Mouse (Mus musculus): ENCODE data around the gene Psmd2. TPM values are rescaled to one million over a fixed set of nuclear protein-coding genes. Genes with fewer than 3 reads are reported as not detected.
A peak's percentile ranks its signal among the peaks of the same experiment; 100 is the strongest.

Gene Psmd2
- total RNA-seq, 2 experiments from 2014 or later = 208 to 213 TPM

DNA sequence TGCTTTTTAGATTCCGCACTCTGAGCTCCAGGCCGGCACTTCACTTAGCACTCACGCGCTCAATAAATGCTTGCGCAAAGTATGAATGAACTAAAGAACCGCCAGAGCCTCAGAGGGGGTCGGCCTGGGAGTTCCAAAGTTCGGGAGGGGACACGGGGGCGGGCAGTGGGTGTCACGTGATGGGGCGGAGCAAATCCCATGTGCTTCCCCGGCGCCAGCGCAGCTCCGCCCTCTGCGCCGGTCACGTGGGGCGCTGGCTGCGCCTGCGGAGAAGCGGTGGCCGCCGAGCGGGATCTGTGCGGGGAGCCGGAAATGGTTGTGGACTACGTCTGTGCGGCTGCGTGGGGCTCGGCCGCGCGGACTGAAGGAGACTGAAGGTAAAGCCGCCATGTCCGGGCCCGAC is 21.0 kb downstream of the Psmd2 start:
- no peak for TF ChIP-seq CTCF (conservative IDR thresholded peaks at IDR 0.05)
- DNase-seq (ENCODE audit: low spot score in 2 of 2) = peak; percentile 95 to 96
- peak overlapping the region; percentile 86 for H3K27ac ChIP-seq

DNA sequence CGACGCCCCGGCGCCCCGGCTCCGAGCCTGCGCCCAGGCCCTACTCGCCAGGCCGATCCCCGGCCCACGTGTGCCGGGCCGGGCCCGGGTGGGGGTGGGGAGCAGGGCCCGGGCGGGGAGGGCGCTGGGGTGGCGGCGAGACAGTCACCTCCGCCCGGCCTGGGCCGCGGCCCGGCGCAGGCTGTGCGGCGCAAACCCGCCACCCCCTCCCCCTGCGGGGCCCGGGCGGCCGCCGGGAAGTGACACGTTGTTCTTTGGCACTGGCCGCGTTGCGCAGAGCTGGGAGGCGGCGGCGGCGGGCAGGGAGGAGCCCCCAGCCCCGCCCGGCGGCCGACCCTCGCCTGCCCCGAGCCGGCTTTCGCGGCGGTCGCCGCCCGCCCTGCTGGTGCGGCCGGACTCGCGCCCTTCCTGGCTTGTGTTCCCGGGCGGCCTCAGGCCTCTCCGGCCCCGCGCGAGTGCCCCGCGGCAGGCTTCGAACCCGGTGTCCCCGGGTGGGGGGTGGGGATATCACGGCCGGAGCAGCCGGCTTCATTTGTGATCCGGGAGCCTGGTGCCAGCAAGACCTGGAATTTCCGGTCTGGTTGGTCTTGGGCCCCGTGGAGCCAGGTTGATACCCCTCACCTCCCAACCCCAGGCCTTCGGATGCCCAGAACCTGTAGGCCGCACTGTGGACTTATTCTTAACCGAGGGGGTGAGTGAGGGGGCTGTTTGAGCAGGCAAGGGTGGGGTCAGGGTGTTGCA is 21.7 kb downstream of the Psmd2 start:
- no peak for DNase-seq (ENCODE audit: low spot score in 2 of 2)
- H3K4me3 ChIP-seq = peak overlapping the region; percentile 84
- H3K27ac ChIP-seq = peak overlapping the region; percentile 86
- TF ChIP-seq CTCF (conservative IDR thresholded peaks at IDR 0.05) = no peak

More for the DNA sequence above, 21.0 kb downstream of the Psmd2 start:
- peak overlapping the region; percentile 84 for H3K4me3 ChIP-seq

DNA sequence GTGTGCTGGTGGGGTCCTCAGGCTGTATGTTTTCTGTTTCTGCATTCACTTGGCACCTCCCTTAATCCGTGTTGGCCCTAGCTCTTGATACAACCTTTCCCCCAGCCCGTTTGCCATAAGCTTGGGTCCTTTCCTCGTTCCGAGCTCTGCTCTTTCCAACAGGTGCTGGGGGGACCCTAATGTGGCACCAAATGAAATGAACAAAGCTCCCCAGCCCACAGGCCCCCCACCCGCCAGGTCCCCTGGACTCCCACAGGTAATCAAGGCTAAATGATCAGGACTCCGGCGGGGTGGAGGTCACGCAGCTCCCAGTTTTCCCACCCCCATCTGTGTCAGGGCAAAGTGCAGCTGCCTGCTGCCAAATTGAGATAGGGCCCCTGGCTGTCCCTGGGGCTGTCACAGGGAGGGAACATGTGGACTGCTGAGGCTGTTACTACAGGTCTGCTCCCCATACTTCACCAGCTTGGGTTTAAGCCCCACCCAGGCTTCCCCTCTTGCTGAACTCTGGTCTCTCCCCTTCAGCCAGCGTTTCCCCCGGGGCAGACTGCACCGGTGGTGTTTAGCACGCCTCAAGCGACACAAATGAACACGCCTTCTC is 22.4 kb downstream of the Psmd2 start:
- TF ChIP-seq CTCF (conservative IDR thresholded peaks at IDR 0.05) = no peak
- peak overlapping the region; percentile 84 for H3K4me3 ChIP-seq
- no peak for DNase-seq (ENCODE audit: low spot score in 2 of 2)
- H3K27ac ChIP-seq = peak overlapping the region; percentile 86

DNA sequence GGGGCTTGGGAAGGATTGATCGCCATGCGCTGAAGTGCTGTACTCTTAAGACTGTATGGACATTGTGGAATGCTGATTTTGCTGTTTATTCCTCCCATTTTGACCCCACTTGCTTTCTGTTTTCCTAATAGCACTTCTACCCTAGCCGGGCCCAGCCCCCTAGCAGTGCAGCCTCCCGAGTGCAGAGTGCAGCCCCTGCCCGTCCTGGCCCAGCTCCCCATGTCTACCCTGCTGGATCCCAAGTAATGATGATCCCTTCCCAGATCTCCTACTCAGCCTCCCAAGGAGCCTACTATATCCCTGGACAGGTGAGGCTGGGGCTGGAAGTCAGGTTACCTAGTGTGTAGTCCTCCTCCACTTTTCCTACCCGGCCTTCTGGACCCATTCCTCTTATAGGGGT is 23.8 kb downstream of the Psmd2 start:
- no peak overlapping the region for H3K4me3 ChIP-seq
- TF ChIP-seq CTCF (conservative IDR thresholded peaks at IDR 0.05) = no peak
- DNase-seq (ENCODE audit: low spot score in 2 of 2) = no peak

DNA sequence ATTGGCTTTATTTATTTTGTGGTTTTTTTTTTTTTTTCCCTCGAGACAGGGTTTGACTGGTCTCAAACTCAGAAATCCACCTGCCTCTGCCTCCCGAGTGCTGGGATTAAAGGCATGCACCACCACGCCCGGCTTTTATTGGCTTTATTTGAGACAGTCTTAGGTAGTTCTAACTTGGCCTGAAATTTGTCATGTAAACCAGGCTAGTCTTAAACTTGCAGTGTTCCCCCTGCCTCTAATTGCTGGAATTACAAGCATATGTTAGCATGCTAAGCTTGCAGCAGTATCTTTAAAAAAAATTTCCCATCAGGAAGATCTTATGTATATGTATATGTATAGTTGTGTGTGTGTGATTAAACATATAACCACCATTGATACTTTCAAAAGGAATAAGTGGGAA is 25.2 kb downstream of the Psmd2 start:
- no peak for DNase-seq (ENCODE audit: low spot score in 2 of 2)
- H3K4me3 ChIP-seq = no peak overlapping the region
- H3K27ac ChIP-seq = no peak overlapping the region
- TF ChIP-seq CTCF (conservative IDR thresholded peaks at IDR 0.05) = peak; percentile 27; the same call in 1 of the 2 replicates

More for the DNA sequence above, 23.8 kb downstream of the Psmd2 start:
- H3K27ac ChIP-seq = no peak overlapping the region

DNA sequence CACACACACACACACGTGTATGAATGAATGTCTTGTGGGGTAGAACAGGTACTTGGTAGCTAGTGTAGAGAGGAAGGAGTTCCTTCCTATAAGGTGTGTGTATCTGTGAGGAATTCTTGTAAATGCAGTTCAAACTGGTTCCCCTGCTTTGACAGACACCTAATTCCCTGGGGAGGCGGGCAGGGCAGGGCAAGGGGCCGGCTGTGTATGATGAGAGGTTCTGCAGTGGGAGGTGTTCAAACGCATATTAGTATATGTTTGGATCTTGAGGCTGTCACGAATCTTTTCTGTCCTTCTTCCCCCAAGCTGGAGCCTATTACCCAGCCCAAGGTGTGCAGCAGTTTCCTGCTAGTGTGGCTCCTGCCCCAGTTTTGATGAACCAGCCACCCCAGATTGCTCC is 25.9 kb downstream of the Psmd2 start:
- peak overlapping the region; percentile 56 for H3K27ac ChIP-seq
- H3K4me3 ChIP-seq = no peak overlapping the region
- DNase-seq (ENCODE audit: low spot score in 2 of 2) = no peak
- TF ChIP-seq CTCF (conservative IDR thresholded peaks at IDR 0.05) = no peak

DNA sequence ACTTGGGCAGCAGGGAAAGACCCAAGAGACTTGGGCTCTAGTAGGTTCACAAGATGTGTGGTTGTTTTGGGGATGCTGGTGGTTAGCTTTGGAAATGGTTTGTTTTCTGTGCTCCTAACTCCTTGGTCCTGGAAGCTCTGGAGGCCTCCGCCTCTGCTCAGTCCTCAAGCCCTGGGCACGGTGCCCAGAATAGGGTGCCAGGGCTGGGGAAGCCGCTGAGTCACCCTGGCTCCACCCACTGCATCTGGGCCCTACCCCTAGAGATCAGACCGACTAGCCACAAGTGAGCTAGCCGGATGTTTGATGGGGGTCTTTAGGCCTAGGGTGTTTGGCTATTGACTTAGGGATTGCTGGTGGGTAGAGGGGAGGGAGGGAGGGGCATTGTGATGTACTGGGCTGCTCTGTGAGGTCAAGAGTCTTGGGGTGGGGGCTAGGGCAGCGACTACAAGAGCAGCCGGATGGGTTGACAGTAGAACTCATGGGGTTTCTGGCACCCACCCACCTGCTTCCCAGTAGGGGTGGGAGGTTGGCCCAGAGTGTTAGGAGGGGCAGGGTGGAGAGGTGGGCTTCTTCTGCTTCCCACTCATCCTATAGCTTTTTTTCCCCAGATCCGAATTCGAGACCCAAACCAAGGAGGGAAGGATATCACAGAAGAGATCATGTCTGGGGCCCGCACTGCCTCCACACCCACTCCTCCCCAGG is 26.7 kb downstream of the Psmd2 start:
- DNase-seq (ENCODE audit: low spot score in 2 of 2) = peak; percentile 70 to 81
- peak overlapping the region; percentile 56 for H3K27ac ChIP-seq
- no peak for TF ChIP-seq CTCF (conservative IDR thresholded peaks at IDR 0.05)
- H3K4me3 ChIP-seq = no peak overlapping the region

DNA sequence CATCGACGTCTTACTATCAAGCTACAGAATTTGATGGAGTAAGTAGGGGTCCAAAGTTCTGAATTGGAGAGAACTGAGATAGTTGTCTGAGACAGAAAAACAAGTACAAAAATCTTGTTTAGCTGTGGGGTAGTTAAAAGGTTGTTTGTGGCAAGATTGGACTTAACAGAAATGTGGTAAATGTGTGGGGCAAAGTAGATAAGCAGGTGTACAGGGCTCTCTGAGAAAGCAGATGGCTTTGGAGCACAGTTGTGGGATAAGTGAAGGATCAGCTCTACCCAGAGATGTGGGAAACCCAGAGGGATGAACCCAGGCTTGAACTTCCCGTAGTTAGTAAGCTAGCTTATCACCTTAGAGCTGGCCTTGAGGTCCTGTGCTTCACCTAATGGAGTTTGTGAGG is 39.3 kb downstream of the Psmd2 start:
- TF ChIP-seq CTCF (conservative IDR thresholded peaks at IDR 0.05) = no peak
- Histone ChIP-seq H3K27ac (no peak overlapping the region), H3K4me3 (no peak overlapping the region)
- no peak for DNase-seq (ENCODE audit: low spot score in 2 of 2)

DNA sequence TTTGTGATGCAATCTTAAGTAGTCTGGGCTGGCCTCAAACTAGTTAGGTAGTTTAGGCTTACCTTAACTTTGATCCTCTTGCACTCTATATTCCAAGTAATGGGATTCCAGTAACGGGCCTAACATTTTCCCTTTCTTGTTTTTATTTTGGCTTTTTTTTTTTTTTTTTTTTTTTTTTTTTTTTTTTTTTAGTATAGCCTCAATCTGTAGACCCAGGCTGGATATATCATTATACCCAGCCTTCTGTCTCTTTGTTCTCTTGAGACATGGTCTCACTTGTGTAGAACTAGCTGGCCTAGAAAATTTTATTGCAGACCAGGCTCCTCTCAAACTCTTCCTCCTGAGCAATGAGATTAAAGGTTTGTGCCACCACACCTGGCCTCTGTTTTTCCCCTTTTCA is 40.2 kb downstream of the Psmd2 start:
- Histone ChIP-seq H3K27ac (peak overlapping the region; percentile 98; the same call in 1 of the 2 replicates), H3K4me3 (no peak overlapping the region)
- DNase-seq (ENCODE audit: low spot score in 2 of 2) = no peak
- TF ChIP-seq CTCF (conservative IDR thresholded peaks at IDR 0.05) = no peak

DNA sequence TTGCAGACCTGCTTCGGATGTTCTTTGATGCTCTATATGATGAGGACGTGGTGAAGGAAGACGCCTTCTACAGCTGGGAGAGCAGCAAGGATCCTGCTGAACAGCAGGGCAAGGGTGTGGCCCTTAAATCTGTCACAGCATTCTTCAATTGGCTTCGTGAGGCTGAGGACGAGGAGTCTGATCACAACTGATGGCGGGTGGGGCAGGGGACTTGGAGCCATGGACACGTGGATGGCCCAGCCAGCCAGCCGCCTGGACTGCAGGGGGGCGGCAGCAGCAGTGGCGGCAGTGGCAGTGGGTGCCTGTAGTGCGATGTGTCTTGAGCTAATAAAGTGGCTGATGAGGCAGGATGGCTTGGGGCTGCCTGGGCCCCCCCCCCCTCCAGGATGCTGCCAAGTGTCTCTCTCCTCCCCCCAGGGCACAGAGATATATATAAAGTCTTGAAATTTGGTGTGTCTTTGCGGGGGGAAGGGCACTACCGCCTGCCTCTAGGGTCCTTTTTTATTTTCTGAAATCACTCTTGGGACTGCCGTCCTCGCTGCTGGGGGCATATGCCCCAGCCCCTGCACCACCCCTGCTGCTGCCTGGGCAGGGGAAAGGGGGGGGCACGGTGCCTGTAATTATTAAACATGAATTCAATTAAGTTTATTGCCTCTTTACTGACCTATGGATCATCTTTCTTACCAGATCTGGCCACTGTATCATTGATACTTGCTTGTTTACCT is 41.0 kb downstream of the Psmd2 start:
- no peak for DNase-seq (ENCODE audit: low spot score in 2 of 2)
- peak overlapping the region; percentile 79; the same call in 1 of the 2 replicates for H3K4me3 ChIP-seq
- TF ChIP-seq CTCF (conservative IDR thresholded peaks at IDR 0.05) = no peak
- H3K27ac ChIP-seq = peak overlapping the region; percentile 98

DNA sequence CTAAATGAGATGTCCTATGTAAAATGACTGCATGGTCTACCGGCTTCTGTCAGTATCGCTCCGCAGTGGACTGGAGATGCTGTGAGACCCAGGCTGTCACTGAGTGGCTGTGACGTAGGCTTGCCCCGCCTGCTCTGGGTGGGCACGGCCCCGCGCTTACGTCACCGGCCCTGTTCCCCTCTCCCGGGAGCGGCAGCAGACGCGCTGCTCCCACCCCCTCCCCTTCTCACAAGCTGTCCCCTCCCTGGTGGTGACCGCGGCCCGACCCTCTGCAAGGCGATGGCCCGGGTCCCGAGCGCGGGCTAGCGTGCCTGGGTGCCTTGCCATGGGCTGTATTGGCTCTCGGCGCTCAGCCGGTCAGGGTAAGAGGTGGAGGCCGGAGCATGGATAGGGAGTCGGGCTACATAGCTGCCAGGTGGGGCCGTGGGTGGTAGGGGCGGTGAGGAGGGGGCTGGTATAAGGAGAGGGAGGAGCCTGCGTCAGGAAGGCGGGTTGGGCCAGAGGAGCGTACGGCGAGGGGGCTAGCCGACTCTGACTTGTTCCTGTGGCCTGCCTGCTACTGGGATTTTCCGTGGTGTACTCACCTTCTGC is 41.8 kb downstream of the Psmd2 start, which contains the start of gene Fam131a:
TSS of gene Fam131a (plus strand) at position 131 of the 591 bp plus-strand sequence.
- TF ChIP-seq CTCF (conservative IDR thresholded peaks at IDR 0.05) = no peak
- DNase-seq (ENCODE audit: low spot score in 2 of 2) = peak; percentile 96 to 97
- H3K4me3 ChIP-seq = peak within 1 kb of the TSS; percentile 79
- peak within 1 kb of the TSS; percentile 98 for H3K27ac ChIP-seq

DNA sequence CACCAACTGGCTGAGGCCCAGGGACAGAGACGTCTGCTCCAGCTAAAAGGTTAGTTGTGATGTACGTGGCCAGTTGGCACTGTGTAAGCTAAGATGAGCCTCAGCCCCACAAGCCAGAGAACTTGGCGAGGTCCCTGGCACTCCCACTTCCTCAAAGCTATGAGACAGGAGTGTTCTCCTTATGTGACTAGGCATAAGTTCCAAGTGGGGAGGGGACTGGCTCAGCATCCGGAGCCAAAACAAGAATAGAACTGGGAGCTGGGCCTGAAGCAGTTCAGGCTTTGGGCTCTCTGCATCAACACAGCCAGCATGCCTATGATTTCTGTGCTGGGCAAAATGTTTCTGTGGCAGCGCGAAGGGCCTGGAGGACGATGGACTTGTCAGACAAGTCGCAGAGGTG is 43.3 kb downstream of the Psmd2 start:
- peak overlapping the region; percentile 79 for H3K4me3 ChIP-seq
- peak overlapping the region; percentile 98 for H3K27ac ChIP-seq
- TF ChIP-seq CTCF (conservative IDR thresholded peaks at IDR 0.05) = no peak
- peak; percentile 75 to 89 for DNase-seq (ENCODE audit: low spot score in 2 of 2)

Data from layer of hippocampus, adult 2 months (tissue).